Mouse (Mus musculus) midbrain, embryonic 15.5 days (tissue): ENCODE data around the gene Prnd. TPM values are rescaled to one million over a fixed set of nuclear protein-coding genes. Genes with fewer than 3 reads are reported as not detected.

Source experiments
- ATAC-seq: fragments of 200-750 bp; cut with Nextera tagmentation; replicated peaks from 2 replicates; pipeline ENCODE4 v1.8.0; 2017; ENCODE audit warnings: moderate TSS enrichment
- H3K27ac ChIP-seq: fragments of 300-500 bp; sonication (generic); 2 replicates; pipeline ENCODE4 v1.5.1; 2015; ENCODE audit warnings: mild to moderate bottlenecking, inconsistent platforms
- H3K27me3 ChIP-seq: fragments of 300-500 bp; sonication (generic); replicated peaks from 2 replicates; pipeline ENCODE4 v1.6.1; 2015; ENCODE audit warnings: inconsistent platforms
- H3K36me3 ChIP-seq: fragments of 300-500 bp; sonication (generic); replicated peaks from 2 replicates; pipeline ENCODE4 v1.6.1; 2015; ENCODE audit warnings: inconsistent platforms
- H3K4me1 ChIP-seq: fragments of 300-500 bp; sonication (generic); 2 replicates; pipeline ENCODE4 v1.6.1; 2015; ENCODE audit warnings: inconsistent platforms
- H3K4me2 ChIP-seq: fragments of 300-500 bp; sonication (generic); 2 replicates; pipeline ENCODE4 v1.6.1; 2015; ENCODE audit warnings: inconsistent platforms, mild to moderate bottlenecking, moderate library complexity
- H3K4me3 ChIP-seq: fragments of 300-500 bp; sonication (generic); 2 replicates; pipeline ENCODE4 v1.5.1; 2015; ENCODE audit warnings: mild to moderate bottlenecking, inconsistent platforms
- H3K9ac ChIP-seq: fragments of 300-500 bp; sonication (generic); 2 replicates; pipeline ENCODE4 v1.6.1; 2015; ENCODE audit warnings: mild to moderate bottlenecking, inconsistent platforms
- H3K9me3 ChIP-seq: fragments of 300-500 bp; sonication (generic); 2 replicates; pipeline ENCODE4 v1.6.1; 2016; ENCODE audit warnings: inconsistent platforms
- WGBS: fragments of 180-500 bp; shearing (Covaris S2); methylation state at CpG from one replicate; pipeline ENCODE4 v1.1.7; 2015; ENCODE audit warnings: mixed read lengths; 5-methylcytosine and 5-hydroxymethylcytosine counted together
- polyA plus RNA-seq: library from polyadenylated mRNA; unstranded; fragments of >200 nt; fragmentation: Nextera tagmentation; extraction: Ambion mirVana; gene quantifications from 2 replicates; pipeline ENCODE4 v1.2.1, GENCODE M21; 2015

Gene Prnd
- 10.3 and 12.6 TPM in 2 replicates for polyA plus RNA-seq

- Histone ChIP-seq H3K27ac (no peak within 1 kb of the TSS), H3K4me2 (no peak within 1 kb of the TSS), H3K4me3 (no peak within 1 kb of the TSS), H3K27me3 (peaks cover 21% of the 10 kb centered on the region), H3K9me3 (no peaks in the 10 kb centered on the region), H3K36me3 (no peaks in the 10 kb centered on the region), H3K4me1 (peaks cover 13% of the 10 kb centered on the region), H3K9ac (no peak within 1 kb of the TSS)
- ATAC-seq, result no peak
- 17% methylated on average over 11 of the region's 11 CpGs for WGBS
Measured at GRCm38 (mm10) chr2:131950598-131951095, at the start of gene Prnd. TSS of gene Prnd (plus strand) at chr2:131950861.

- ATAC-seq, result no peak
- H3K4me3 ChIP-seq, result no peak overlapping the region
- H3K9me3 ChIP-seq, result no peaks in the 10 kb centered on the region
- no peak overlapping the region for H3K4me2 ChIP-seq
- no peaks in the 10 kb centered on the region for H3K4me1 ChIP-seq
- H3K27ac ChIP-seq, result no peak overlapping the region
- no peak overlapping the region for H3K9ac ChIP-seq
- H3K27me3 ChIP-seq, result no peaks in the 10 kb centered on the region
- no peaks in the 10 kb centered on the region for H3K36me3 ChIP-seq
- WGBS, result 53% methylated on average over 2 of the region's 3 CpGs
Measured at GRCm38 (mm10) chr2:131902423-131902822, 48.2 kb upstream of the Prnd start.

GRCm38 (mm10) chr2:131902867-131903266, 47.8 kb upstream of the Prnd start:
- H3K36me3 ChIP-seq, result no peaks in the 10 kb centered on the region
- ATAC-seq, result no peak
- no peaks in the 10 kb centered on the region for H3K4me1 ChIP-seq
- 49% methylated on average over 8 of the region's 8 CpGs for WGBS
- H3K27me3 ChIP-seq, result no peaks in the 10 kb centered on the region
- no peaks in the 10 kb centered on the region for H3K9me3 ChIP-seq
- H3K4me3 ChIP-seq, result no peak overlapping the region
- no peak overlapping the region for H3K4me2 ChIP-seq
- H3K9ac ChIP-seq, result no peak overlapping the region
- H3K27ac ChIP-seq, result no peak overlapping the region

- WGBS, result 59% methylated on average over 5 of the region's 5 CpGs
- H3K4me3 ChIP-seq, result no peak overlapping the region
- H3K9ac ChIP-seq, result no peak overlapping the region
- no peak overlapping the region for H3K27ac ChIP-seq
- no peaks in the 10 kb centered on the region for H3K36me3 ChIP-seq
- no peak overlapping the region for H3K4me2 ChIP-seq
- H3K9me3 ChIP-seq, result no peaks in the 10 kb centered on the region
- H3K27me3 ChIP-seq, result no peaks in the 10 kb centered on the region
- no peak for ATAC-seq
- H3K4me1 ChIP-seq, result 0 out of 2 replicates have a peak, but pooled peaks cover 5% of the 10 kb centered on the region
Measured at GRCm38 (mm10) chr2:131905025-131905424, 45.6 kb upstream of the Prnd start.

GRCm38 (mm10) chr2:131905776-131906175, 44.9 kb upstream of the Prnd start:
- no peak for ATAC-seq
- H3K4me3 ChIP-seq, result no peak overlapping the region
- H3K4me2 ChIP-seq, result no peak overlapping the region
- no peak overlapping the region for H3K9ac ChIP-seq
- H3K9me3 ChIP-seq, result no peaks in the 10 kb centered on the region
- no peak overlapping the region for H3K27ac ChIP-seq
- WGBS, result 87% methylated on average over 6 of the region's 6 CpGs
- no peaks in the 10 kb centered on the region for H3K27me3 ChIP-seq
- no peaks in the 10 kb centered on the region for H3K36me3 ChIP-seq
- H3K4me1 ChIP-seq, result peaks cover 9% of the 10 kb centered on the region

GRCm38 (mm10) chr2:131906266-131906665, 44.4 kb upstream of the Prnd start:
- WGBS, result 92% methylated on average over 3 of the region's 3 CpGs
- no peaks in the 10 kb centered on the region for H3K27me3 ChIP-seq
- H3K9me3 ChIP-seq, result no peaks in the 10 kb centered on the region
- H3K27ac ChIP-seq, result no peak overlapping the region
- no peak overlapping the region for H3K9ac ChIP-seq
- H3K4me3 ChIP-seq, result no peak overlapping the region
- ATAC-seq, result no peak
- H3K4me2 ChIP-seq, result no peak overlapping the region
- peaks cover 14% of the 10 kb centered on the region for H3K4me1 ChIP-seq
- no peaks in the 10 kb centered on the region for H3K36me3 ChIP-seq

GRCm38 (mm10) chr2:131906846-131907245, 43.8 kb upstream of the Prnd start:
- ATAC-seq, result no peak
- WGBS, result 89% methylated on average over 1 of the region's 1 CpGs
- H3K36me3 ChIP-seq, result no peaks in the 10 kb centered on the region

GRCm38 (mm10) chr2:131907311-131907710, 43.4 kb upstream of the Prnd start:
- no peak for ATAC-seq

More at GRCm38 (mm10) chr2:131906846-131907245, 43.8 kb upstream of the Prnd start:
- H3K27ac ChIP-seq, result no peak overlapping the region
- no peak overlapping the region for H3K4me3 ChIP-seq
- H3K27me3 ChIP-seq, result no peaks in the 10 kb centered on the region
- no peak overlapping the region for H3K4me2 ChIP-seq
- H3K9ac ChIP-seq, result no peak overlapping the region
- peaks cover 19% of the 10 kb centered on the region for H3K4me1 ChIP-seq
- H3K9me3 ChIP-seq, result no peaks in the 10 kb centered on the region

GRCm38 (mm10) chr2:131908351-131908861, 42.3 kb upstream of the Prnd start:
- H3K9ac ChIP-seq, result no peak overlapping the region
- no peak overlapping the region for H3K4me3 ChIP-seq
- no peaks in the 10 kb centered on the region for H3K9me3 ChIP-seq
- WGBS, result 83% methylated on average over 7 of the region's 7 CpGs
- peaks cover 33% of the 10 kb centered on the region for H3K4me1 ChIP-seq
- H3K4me2 ChIP-seq, result no peak overlapping the region
- H3K36me3 ChIP-seq, result no peaks in the 10 kb centered on the region
- no peak overlapping the region for H3K27ac ChIP-seq
- H3K27me3 ChIP-seq, result no peaks in the 10 kb centered on the region
- ATAC-seq, result no peak

More at GRCm38 (mm10) chr2:131907311-131907710, 43.4 kb upstream of the Prnd start:
- Histone ChIP-seq H3K9ac (no peak overlapping the region), H3K4me1 (peaks cover 24% of the 10 kb centered on the region), H3K27me3 (no peaks in the 10 kb centered on the region), H3K9me3 (no peaks in the 10 kb centered on the region), H3K36me3 (no peaks in the 10 kb centered on the region), H3K27ac (no peak overlapping the region), H3K4me2 (no peak overlapping the region), H3K4me3 (no peak overlapping the region)
- 82% methylated on average over 5 of the region's 5 CpGs for WGBS

- no peaks in the 10 kb centered on the region for H3K27me3 ChIP-seq
- no peaks in the 10 kb centered on the region for H3K36me3 ChIP-seq
- H3K4me2 ChIP-seq, result peak overlapping the region; percentile 57
- H3K27ac ChIP-seq, result no peak overlapping the region
- H3K9ac ChIP-seq, result no peak overlapping the region
- H3K4me1 ChIP-seq, result peaks cover 38% of the 10 kb centered on the region
- no peaks in the 10 kb centered on the region for H3K9me3 ChIP-seq
- 85% methylated on average over 1 of the region's 1 CpGs for WGBS
- no peak for ATAC-seq
- peak overlapping the region; percentile 75 for H3K4me3 ChIP-seq
Measured at GRCm38 (mm10) chr2:131908906-131909305, 41.8 kb upstream of the Prnd start.

GRCm38 (mm10) chr2:131909683-131910572, 40.7 kb upstream of the Prnd start, which contains the start of the genes Prnp and Prn:
TSS of gene Prnp (plus strand) at chr2:131909928.
TSS of gene Prn (plus strand) at chr2:131909957.
- H3K4me2 ChIP-seq, result peak within 1 kb of the TSS; percentile 57

GRCm38 (mm10) chr2:131910847-131911246, 39.8 kb upstream of the Prnd start:
- peak overlapping the region; percentile 90; the same call in 1 of the 2 replicates for H3K9ac ChIP-seq
- H3K4me3 ChIP-seq, result peak overlapping the region; percentile 75
- H3K4me2 ChIP-seq, result peak overlapping the region; percentile 57
- WGBS, result 54% methylated on average over 2 of the region's 2 CpGs
- peak overlapping the region; percentile 96 for H3K27ac ChIP-seq
- no peak for ATAC-seq
- H3K36me3 ChIP-seq, result peaks cover 2% of the 10 kb centered on the region; the same call in 1 of the 2 replicates
- no peaks in the 10 kb centered on the region for H3K9me3 ChIP-seq
- H3K4me1 ChIP-seq, result peaks cover 39% of the 10 kb centered on the region
- no peaks in the 10 kb centered on the region for H3K27me3 ChIP-seq

More at GRCm38 (mm10) chr2:131909683-131910572, 40.7 kb upstream of the Prnd start, which contains the start of the genes Prnp and Prn:
- Histone ChIP-seq H3K27me3 (no peaks in the 10 kb centered on the region), H3K27ac (peak within 1 kb of the TSS; percentile 96), H3K9me3 (no peaks in the 10 kb centered on the region), H3K4me3 (peak within 1 kb of the TSS; percentile 75), H3K9ac (peak within 1 kb of the TSS; percentile 90), H3K4me1 (peaks cover 39% of the 10 kb centered on the region), H3K36me3 (no peaks in the 10 kb centered on the region)
- peak; percentile 95 for ATAC-seq
- 2% methylated on average over 52 of the region's 52 CpGs for WGBS
